Mouse (Mus musculus) T-cell, adult 2 months (primary cell): ENCODE measurements around the gene Lifr.

Experiments
- DNase-seq: peaks from one replicate; pipeline ENCODE4 v3.0.0; 2022; ENCODE audit warnings: low spot score

Gene Lifr

DNA sequence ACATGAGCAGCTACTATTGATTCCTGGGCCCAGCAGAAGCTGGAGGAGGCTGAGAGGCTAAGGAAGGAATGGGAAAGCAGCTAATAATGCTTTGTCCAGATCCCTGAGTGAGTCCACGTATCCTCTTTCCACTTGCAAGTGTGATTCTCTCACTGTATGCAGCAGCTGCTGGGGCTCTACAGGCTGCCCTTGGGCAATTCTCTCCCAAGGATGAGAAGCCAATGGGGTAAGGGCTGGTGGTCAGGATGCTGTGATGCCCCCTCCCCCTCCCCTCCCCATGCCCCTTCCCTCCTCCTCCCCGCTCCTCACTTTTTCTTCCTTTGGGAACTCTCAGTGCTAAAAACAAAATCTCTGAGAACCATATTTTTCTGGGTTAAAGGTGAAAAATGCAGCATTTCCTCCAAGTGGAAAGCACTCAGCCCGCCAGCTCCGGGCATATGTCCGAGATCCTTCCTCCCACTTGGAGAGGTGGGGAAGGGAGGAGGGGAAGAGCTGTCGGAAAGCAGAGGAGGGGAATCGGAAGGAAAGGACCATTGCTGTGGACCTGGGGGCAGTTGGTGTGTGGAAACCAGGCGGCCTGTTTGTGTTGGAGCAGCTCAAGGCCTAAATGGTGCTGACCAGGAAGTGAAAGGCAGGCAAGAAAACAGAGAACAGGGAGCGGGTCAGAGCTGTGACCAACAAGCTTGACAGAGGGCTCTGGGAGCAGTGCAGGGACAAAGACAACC, 113.4 kb downstream of the Lifr start:
- no peak for DNase-seq

DNA sequence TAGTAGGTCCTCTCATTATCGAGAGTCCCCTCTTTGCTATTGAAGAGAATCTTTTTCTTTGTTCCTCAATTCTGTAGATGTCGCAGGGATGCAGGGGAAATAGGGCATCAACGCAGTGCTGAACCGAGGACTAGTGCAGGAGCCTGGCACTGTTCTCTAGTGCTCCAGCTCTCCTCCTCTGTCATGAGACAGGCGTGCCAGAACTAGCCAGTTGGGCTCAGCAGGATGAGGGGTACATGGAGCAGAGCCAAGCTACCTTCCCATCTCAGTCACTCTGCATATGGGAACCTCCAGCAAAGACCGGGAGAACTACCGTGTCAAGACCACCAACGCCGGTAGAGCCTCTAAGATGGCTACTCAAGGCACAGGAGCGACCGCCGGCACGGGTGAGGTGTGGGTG, 114.5 kb downstream of the Lifr start:
- no peak for DNase-seq

DNA sequence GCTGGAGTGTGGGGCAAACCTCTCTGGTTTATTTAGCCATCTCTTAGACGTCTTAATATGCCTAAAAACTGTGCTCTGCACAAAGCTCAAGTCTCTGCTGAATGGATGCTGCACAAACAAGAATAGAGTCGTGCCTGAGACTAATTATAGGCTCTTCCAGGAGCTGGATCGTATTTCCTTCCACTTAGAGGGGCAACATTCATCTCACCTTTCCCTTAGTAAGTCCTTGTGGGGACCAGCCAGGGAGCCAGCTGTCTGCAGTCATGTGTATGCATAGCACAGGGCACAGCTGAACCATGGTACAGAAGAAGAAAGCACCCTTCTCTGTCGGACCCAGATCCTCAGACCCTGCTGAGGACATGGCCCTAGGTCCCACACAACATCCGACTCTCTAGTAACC, 115.7 kb downstream of the Lifr start:
- DNase-seq, result no peak

DNA sequence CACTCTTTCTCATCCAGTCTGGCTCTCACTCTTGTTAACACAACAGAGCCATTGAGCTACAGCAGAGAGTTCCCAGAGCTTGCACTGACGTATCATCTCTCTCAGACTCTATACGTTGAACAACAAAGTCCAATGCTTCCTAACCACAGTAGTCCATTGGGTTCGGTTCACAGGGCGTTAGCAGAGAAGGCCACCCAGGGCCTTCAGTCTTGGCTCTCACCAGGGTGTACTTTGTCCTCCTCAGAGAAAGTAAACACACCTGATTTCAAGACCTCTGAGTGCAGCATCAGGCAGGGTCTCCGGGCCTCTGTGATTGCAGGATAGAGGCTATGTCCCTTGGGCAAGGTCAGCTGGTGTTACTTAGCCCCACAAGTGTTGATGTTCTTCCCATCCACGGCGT, 116.9 kb downstream of the Lifr start:
- no peak for DNase-seq

DNA sequence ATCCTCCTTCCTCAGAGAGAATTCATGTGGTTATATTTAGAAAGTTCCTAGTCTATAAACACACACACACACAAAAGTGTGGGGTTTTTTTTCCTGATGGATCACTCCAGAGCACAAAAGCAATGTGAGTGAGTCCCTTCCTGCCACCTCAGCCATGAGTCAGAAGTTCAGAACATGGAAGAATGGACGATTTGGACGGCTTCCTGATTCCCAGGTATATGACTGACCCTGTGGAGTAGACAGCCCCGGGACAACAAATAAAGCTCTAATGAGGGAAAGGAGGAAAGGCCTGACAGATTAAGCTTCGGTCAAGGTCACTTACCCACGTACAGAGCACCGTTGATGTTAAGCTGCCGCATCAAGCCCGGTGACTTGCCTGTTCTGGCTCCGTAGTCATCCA, 117.8 kb downstream of the Lifr start:
- no peak for DNase-seq

DNA sequence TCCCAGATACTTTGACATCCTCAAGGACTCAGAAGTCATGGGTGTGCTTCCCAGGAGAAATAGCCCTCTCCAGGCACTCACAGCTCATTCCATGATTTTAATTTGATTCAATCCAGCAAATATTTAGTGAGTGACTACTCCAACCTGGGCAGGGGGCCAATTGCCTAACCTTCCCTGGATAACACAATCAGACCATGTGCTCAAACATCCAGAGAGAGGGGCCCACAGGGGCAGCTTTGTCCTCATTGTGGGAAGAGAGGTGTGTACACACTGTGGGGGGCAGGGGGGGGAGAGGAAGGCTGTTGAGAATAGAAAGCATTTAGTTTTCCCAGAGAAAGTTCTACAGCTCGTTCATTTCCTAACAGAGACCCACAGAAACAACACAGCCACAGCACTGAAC, 123.3 kb downstream of the Lifr start:
- DNase-seq, result no peak

DNA sequence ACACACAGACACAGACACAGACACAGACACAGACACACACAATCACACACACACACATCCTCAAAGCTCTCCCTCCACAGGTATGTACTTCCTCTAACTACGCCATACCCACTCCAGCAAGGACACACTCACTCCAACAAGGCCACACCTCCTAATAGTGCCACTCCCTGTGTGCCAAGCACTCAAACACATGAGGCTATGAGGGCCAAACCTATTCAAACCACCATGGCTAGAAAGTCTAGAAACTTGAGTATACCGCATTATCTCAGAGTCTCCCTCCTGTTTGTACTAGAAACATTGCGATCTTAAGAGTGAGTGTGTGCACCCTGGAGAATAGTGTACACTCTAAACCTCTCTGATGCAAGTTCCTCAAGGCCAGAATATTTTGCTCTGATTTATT, 125.4 kb downstream of the Lifr start:
- DNase-seq, result no peak

DNA sequence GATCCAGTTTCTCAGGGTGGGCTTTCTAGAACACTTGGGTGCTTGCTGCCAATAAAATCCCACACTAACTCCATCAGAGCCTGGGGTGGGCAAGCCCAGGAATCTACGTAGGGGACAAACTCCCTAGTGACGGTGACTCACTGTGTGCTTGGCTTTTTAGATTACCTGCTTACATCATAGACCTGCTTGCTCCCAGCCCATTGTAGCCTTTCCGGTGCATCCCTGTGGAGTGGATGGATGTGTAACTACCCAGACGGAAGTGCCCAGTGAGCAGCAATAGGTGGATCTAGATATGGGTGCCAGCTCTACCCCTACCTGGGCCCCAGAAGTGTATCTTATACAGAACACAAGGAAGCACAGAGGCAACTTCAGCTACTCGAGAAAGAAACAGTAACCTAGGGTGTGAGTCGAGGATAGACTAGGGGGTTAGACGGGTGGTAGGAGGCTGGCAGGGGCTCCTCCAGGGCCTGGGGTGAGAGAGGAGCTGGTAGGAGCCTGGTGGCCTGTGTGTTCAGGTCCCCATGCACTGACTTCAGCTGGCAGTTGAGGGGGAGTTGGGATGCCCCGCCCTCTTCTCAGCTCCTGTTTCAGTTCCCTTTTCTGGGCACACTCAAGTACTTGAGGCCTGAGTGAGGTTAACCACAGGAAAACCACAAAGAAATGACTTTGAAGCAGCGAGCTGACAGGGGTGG, 126.3 kb downstream of the Lifr start:
- DNase-seq, result peak; percentile 4

DNA sequence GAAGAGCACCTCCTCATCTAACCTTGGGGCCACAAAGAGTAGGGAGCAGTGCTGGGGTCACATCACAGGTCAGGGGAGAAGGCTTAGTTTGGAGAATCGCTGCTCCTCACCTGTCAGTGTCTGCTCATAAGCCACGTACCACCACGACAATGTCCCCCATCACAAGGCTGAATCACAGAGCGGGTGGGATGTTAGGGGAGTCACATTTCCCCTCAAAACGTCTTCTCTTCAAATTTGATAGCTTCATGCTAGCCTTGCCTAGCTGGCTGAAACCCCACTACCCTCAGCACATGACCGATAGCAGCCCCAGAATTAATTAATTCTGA, 126.8 kb downstream of the Lifr start:
- no peak for DNase-seq

DNA sequence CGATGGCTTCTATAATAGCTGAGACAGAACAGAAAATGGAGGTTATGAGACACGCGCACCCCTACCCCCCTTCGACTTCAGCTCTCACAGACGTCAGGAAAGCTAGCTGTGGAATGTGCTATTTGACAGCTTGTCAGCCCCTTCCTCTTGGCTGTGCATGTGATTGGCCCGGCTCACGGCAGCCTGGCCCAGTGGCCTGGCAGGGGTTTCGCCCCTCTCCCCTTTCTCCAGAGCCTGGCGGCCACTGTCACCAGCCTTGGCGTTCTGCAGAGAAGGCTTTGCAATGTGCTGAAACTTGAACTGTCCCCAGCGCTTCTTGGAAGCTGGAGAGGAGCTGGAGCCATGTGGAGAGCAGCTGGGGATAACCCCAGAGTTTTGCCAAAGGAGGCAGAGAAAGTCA, 132.4 kb downstream of the Lifr start:
- DNase-seq, result no peak

DNA sequence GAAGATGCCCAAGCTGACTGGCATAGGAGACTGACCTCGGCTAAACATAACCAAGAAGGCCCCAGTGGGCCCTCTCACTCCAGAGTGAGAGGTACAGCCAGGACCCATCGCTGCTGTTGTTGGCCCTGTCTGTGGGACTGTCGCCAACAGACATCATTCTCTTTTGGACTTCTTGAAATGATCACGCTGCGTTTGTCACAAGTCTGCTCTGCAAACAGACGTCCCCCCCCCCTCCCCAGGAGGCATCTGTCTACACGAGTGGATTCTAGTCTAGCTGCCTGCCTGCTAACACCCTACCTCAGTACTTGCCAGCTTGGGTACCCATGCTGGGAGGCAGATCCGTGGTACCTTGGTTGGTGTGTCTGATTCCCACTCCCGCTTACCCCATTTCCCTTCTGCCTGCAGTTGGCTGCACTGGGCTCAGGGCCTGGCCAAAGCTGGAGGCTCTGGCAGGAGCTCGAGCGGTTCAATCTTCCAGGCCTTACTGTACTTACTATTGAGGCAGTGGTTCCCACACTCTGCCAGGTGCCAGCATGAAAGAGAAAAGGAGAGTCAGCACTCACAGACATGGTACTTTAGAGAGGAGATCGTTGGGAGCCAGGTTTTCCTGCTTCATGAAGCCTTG, 133.8 kb downstream of the Lifr start:
- DNase-seq, result no peak

DNA sequence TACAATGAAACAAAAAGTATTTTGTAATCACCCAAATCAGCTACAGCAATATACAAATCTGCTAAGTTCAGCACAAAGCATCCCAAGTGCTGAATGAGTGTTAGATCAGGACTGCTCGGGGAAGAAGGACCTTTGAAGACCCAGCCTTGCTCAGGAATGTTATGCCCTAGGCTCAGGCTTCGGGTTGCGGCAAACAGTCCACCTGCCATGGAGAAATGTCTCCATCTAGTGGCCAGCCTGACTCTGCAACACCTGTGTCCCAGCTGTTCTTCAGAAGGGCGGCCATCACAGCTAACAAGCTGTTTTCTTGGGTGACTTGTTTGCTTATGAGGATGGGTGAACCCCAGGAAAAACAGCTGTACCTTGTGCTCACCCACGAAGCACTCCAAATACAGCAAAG, 135.8 kb downstream of the Lifr start:
- DNase-seq, result peak; percentile 9

DNA sequence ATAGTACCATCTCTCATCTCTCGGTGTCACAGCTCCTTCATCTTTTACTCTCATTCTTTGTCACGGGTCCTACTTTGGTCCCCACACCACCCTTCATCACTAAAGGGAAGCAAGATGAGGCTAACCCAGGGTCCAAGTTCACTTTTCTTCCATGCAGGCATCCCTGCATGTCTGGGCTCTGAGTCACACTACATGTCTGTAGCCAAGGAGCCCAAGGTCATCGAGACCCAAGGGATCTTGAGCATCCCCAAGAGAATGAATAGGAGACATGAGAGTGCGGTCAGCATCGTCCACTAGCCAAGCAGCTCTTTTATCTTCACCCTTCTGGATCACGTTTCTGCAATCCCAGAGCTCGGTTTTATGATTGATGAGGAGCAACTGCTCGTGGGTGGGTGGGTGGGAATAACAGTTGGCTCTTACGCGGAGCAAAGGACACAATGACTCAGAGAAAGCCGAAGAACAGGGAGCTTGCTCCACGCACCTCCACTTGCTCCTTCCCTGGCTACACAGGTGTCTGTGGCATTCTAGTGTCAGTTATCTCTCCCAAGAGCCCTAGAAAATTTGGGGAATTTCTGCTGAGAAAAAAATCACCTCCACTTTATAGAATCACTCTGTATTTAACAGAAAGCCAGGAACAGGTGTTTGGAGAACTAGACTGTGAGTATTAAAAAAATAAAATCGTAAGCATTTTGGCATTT, 143.1 kb downstream of the Lifr start:
- DNase-seq, result no peak

DNA sequence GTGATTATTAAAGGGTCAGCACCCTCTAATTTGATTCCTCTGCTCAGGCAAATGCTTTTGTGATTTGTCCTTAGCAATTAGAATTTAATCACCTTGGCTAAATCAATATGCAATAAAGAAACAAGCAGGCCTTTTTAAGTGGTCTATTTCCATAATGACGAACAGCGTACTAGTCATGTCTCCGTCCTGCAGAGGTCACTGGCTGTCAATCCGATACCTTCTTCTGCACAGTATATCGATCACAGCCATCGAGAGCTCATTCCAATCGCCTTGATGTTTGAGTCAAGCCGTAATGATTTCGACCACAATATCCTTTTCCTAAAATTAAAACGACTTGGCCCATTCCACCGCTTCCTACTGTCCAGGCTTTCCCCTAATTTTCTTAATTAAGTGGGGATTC, 149.5 kb downstream of the Lifr start:
- no peak for DNase-seq

DNA sequence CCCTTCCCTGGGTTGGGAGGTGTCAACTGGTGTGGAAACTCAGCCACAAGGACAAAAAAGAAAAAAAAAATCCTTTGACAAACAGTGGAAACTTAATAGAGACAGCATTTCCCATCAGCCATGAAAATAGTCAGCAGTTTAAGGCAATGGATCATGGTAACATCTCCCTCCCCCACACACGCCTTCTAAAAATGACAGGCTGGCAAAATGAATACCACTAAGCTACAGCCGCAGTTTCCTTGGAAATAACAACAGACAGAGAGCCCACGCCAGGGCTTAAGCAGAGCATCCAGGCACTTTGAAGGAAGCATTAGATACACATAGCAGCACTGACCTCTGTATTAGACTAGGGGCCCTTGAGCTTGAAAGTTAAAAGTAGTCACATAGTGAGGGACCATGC, 150.5 kb downstream of the Lifr start:
- DNase-seq, result no peak

DNA sequence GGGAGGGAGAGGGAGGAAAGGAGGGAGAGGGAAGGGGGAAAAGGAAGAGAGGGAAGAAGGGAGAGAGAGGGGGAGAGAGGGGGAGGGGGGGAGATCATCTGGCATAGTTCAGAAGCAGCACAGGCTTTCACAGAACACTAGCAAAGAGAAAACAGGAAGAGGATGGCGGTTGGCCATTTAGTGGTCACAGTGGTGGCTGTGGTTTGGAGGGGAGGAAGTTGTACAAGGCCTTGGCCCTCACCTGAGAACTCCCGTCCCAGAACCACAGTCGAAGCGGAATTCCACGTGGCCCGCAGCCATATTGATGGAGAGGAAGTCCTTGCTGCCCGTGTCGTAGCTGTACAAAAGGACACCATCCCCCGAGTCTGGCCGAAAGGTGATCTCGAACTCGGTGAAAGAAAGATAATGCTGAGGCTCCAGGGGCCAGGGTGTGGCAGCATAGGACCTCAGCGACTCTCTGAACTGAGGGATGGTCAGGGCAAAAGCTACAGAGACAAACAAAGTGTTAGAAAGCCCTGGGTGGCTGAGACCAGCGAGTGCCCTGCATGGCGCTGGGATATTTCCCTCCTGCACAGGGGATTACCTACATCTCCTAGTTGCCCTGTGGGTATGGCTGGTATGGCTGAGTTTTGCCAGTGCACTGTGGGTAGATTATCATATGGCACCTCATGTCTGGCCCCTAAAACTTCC, 151.9 kb downstream of the Lifr start:
- DNase-seq, result no peak
